Mouse (Mus musculus): ENCODE data around the gene Rab3gap1. TPM values are rescaled to one million over a fixed set of nuclear protein-coding genes. Genes with fewer than 3 reads are reported as not detected.
"Not testable (repeated sequence)": the region's sequence is repeated elsewhere in the genome, so short reads cannot be mapped to it uniquely, and the experiment has no call there.

The Rab3gap1 gene
- polyA plus RNA-seq, 1 experiment from 2014 or later, result 18.2 TPM

DNA sequence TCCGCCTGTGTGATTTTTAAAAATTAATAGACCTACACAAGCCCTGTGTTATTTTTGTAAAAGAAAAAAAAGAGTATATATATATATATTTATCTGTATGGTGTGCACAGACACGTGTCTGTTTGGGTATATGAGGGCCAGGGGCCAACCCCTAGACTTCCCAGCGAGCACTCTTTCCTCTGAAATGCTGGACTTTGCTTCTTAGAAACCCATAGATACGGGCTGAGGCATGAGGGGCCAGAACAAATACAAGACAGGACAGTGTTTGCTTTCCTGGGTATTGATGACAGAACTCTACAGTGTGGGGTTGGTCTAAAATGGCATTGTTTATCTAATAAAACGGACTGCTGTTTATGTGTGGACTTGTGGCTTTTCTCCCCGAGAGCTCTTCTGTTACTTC is 74.9 kb downstream of the Rab3gap1 start:
- no peak for TF ChIP-seq CTCF (IDR thresholded peaks at IDR 0.05; ENCODE audit: low read depth)
- Histone ChIP-seq H3K27me3 (ENCODE audit: insufficient read depth, low read length) (no peaks in the 10 kb centered on the region), H3K27ac (no peak overlapping the region), H3K36me3 (ENCODE audit: insufficient read depth, low read length) (peaks cover 50% of the 10 kb centered on the region), H3K4me1 (replicated peaks; ENCODE audit: insufficient read depth, low read length) (no peaks in the 10 kb centered on the region), H3K4me2 (ENCODE audit: low read length) (no peak overlapping the region), H3K9ac (ENCODE audit: low read depth, low read length) (no peak overlapping the region), H3K4me3 (replicated peaks; ENCODE audit: low read depth, low read length) (no peak overlapping the region), H3K9me3 (replicated peaks; ENCODE audit: low read length) (no peaks in the 10 kb centered on the region)
- WGBS, result 80% methylated on average over 6 of the region's 6 CpGs
- DNase-seq (ENCODE audit: low spot score) (no peak), ATAC-seq (replicated peaks; ENCODE audit: low FRiP score, low read depth) (no peak)

DNA sequence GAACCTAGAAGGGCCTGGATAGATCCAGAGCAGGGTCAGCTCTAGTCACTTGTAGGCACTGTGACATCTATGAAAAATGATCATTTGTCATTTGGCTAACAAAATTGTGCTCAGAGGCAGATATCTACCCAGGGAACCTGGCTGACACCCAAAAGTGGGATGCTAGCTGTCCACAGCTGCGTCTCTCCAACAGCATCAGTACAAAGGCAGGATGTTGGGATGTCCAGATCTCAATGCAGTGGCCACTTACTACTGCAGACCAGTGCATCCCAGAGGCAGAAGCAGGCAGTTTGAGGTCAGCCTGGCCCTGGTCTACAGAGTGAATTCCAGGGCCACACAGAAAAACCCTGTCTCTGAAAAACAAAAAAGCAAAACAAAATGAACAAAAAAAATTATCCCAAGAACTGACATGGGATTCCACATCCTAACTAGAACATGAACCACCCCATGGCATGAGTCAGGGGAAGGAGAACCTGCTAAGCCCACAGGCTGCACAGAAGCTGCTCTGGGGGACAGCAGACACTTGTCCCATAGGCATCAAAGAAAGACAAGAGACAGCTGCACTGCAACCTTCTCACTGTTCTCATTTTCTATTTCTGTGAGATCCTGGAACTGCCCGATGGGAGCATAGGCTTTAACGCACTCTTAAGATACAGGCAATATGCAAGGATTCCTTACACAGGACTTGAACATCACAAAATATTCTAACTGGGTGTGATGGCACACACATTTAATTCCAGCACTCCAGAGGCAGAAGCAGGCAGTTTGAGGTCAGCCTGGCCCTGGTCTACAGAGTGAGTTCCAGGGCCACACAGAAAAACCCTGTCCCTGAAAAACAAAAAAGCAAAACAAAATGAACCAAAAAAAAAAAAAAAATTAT is 77.4 kb downstream of the Rab3gap1 start:
- WGBS, result 76% methylated on average over 3 of the region's 3 CpGs
- Histone ChIP-seq H3K36me3 (ENCODE audit: insufficient read depth, low read length) (peaks cover 28% of the 10 kb centered on the region), H3K27ac (no peak overlapping the region), H3K4me2 (ENCODE audit: low read length) (no peak overlapping the region), H3K9me3 (replicated peaks; ENCODE audit: low read length) (no peaks in the 10 kb centered on the region), H3K27me3 (ENCODE audit: insufficient read depth, low read length) (no peaks in the 10 kb centered on the region), H3K9ac (ENCODE audit: low read depth, low read length) (no peak overlapping the region), H3K4me3 (replicated peaks; ENCODE audit: low read depth, low read length) (no peak overlapping the region), H3K4me1 (replicated peaks; ENCODE audit: insufficient read depth, low read length) (no peaks in the 10 kb centered on the region; the same call in 1 of the 2 replicates)
- ATAC-seq (replicated peaks; ENCODE audit: low FRiP score, low read depth), result no peak
- TF ChIP-seq CTCF (IDR thresholded peaks at IDR 0.05; ENCODE audit: low read depth), result no peak
- DNase-seq (ENCODE audit: low spot score), result no peak

DNA sequence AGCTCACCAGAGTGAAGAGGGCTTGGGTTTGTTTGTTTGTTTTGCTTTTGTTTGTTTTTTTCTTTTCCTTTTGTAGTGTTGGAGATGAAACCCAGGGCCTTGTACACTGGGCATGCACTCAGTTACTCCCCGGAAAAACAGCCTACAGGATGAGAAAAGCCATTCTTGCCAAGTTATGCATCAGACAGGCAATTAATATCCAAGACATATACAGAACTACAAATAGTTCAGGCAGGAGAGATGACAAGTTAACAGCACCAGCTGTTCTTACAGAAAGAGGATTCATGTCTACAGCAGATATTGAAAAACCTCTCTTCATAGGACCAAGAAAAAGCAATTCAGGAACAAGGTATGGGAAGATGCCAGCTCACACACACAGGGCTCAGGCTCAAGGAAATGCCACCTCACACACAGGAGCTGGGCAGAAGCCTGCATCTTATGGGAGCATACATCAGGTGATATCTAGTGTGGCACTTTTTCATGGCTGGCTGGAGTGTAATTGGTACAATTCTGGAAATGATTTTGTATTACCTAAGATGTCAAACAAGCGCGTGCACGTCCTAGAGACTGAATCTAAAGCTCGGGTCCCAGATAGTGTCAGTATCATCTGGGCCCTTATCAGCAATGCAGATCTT is 78.2 kb downstream of the Rab3gap1 start:
- TF ChIP-seq CTCF (IDR thresholded peaks at IDR 0.05; ENCODE audit: low read depth), result no peak
- no peak overlapping the region for H3K4me2 ChIP-seq (ENCODE audit: low read length)
- no peaks in the 10 kb centered on the region for H3K9me3 ChIP-seq (replicated peaks; ENCODE audit: low read length)
- H3K4me3 ChIP-seq (replicated peaks; ENCODE audit: low read depth, low read length), result no peak overlapping the region
- WGBS, result 81% methylated on average over 5 of the region's 5 CpGs
- peaks cover 21% of the 10 kb centered on the region for H3K36me3 ChIP-seq (ENCODE audit: insufficient read depth, low read length)
- DNase-seq (ENCODE audit: low spot score), result peak; percentile 64
- H3K9ac ChIP-seq (ENCODE audit: low read depth, low read length), result no peak overlapping the region
- H3K27ac ChIP-seq, result peak overlapping the region; percentile 0; the same call in 1 of the 2 replicates
- no peaks in the 10 kb centered on the region; the same call in 1 of the 2 replicates for H3K4me1 ChIP-seq (replicated peaks; ENCODE audit: insufficient read depth, low read length)
- ATAC-seq (replicated peaks; ENCODE audit: low FRiP score, low read depth), result no peak
- H3K27me3 ChIP-seq (ENCODE audit: insufficient read depth, low read length), result no peaks in the 10 kb centered on the region

DNA sequence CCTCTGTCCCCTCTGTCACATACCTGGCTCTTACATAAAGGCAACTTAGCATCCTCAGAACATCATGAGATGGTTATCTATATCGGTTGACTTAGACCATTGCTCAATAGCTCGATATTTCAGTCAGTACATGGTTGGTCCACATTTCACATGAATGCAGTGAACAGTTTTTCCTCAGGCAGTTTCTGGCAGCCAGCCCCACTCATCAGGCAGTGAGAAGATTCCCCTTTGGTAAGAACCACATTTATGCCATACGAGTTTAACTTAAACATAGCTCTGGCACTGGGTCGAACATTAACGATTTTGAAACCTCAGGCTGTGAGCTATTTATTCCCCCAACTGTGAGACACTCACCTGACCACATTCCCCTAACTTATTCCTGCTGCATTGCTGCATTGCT is 80.2 kb downstream of the Rab3gap1 start:
- no peak overlapping the region for H3K27ac ChIP-seq
- WGBS, result 85% methylated on average over 5 of the region's 5 CpGs
- H3K9ac ChIP-seq (ENCODE audit: low read depth, low read length), result no peak overlapping the region
- H3K4me3 ChIP-seq (replicated peaks; ENCODE audit: low read depth, low read length), result no peak overlapping the region
- no peaks in the 10 kb centered on the region for H3K27me3 ChIP-seq (ENCODE audit: insufficient read depth, low read length)
- DNase-seq (ENCODE audit: low spot score) (no peak), ATAC-seq (replicated peaks; ENCODE audit: low FRiP score, low read depth) (no peak)
- TF ChIP-seq CTCF (IDR thresholded peaks at IDR 0.05; ENCODE audit: low read depth), result no peak
- H3K4me2 ChIP-seq (ENCODE audit: low read length), result no peak overlapping the region
- 0 out of 2 replicates have a peak, but pooled peaks cover 9% of the 10 kb centered on the region for H3K36me3 ChIP-seq (ENCODE audit: insufficient read depth, low read length)
- H3K4me1 ChIP-seq (replicated peaks; ENCODE audit: insufficient read depth, low read length), result no peaks in the 10 kb centered on the region; the same call in 1 of the 2 replicates
- no peaks in the 10 kb centered on the region for H3K9me3 ChIP-seq (replicated peaks; ENCODE audit: low read length)

DNA sequence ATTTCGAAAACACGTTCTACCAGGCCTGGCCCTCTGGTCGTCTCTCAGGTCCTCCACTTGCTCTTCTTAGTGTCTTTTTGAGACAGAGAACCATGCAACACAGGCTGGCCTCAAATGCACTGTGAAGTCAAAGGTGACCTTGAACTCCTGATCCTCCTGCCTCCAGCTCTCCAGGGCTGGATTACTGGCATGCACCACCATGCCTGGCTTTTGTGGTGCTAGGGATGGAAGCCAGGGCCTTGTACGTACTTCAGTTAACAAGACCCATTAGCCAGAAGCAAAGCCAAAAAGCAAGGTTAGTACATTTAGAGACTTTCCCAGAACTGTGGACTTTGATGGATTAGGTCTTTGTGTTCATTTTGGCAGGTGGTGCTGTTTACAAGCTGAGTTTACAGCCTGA is 83.7 kb downstream of the Rab3gap1 start:
- 0 out of 2 replicates have a peak, but pooled peaks cover 6% of the 10 kb centered on the region for H3K36me3 ChIP-seq (ENCODE audit: insufficient read depth, low read length)
- H3K9me3 ChIP-seq (replicated peaks; ENCODE audit: low read length), result no peaks in the 10 kb centered on the region
- no peak for TF ChIP-seq CTCF (IDR thresholded peaks at IDR 0.05; ENCODE audit: low read depth)
- H3K4me3 ChIP-seq (replicated peaks; ENCODE audit: low read depth, low read length), result no peak overlapping the region
- DNase-seq (ENCODE audit: low spot score) (no peak), ATAC-seq (replicated peaks; ENCODE audit: low FRiP score, low read depth) (no peak)
- no peaks in the 10 kb centered on the region; the same call in 1 of the 2 replicates for H3K4me1 ChIP-seq (replicated peaks; ENCODE audit: insufficient read depth, low read length)
- H3K27me3 ChIP-seq (ENCODE audit: insufficient read depth, low read length), result no peaks in the 10 kb centered on the region
- H3K27ac ChIP-seq, result no peak overlapping the region
- 88% methylated on average over 4 of the region's 4 CpGs for WGBS
- H3K9ac ChIP-seq (ENCODE audit: low read depth, low read length), result no peak overlapping the region
- no peak overlapping the region for H3K4me2 ChIP-seq (ENCODE audit: low read length)

DNA sequence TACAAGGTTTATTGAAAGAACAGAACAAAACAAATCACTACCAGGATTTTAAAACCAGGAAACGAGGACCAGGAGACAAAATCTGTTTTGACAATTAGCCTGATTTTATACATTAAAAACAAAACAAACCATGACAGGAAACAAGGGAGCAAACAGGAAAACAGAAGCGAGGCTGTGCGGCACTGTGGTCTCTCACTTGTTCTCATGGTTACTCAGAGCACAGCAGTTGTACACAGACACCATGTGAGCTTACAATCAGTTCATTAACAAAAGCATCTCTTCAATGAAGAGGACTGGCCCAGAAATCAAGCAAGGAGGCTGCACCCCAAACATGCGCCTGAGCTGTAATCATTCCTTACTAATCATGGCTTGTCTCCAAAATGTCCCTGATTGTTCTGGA is 85.6 kb downstream of the Rab3gap1 start:
- 82% methylated on average over 4 of the region's 4 CpGs for WGBS
- H3K4me2 ChIP-seq (ENCODE audit: low read length); ATAC-seq (replicated peaks; ENCODE audit: low FRiP score, low read depth); H3K9ac ChIP-seq (ENCODE audit: low read depth, low read length); H3K9me3 ChIP-seq (replicated peaks; ENCODE audit: low read length); DNase-seq (ENCODE audit: low spot score); H3K4me1 ChIP-seq (replicated peaks; ENCODE audit: insufficient read depth, low read length); H3K27ac ChIP-seq; H3K27me3 ChIP-seq (ENCODE audit: insufficient read depth, low read length); H3K36me3 ChIP-seq (ENCODE audit: insufficient read depth, low read length); H3K4me3 ChIP-seq (replicated peaks; ENCODE audit: low read depth, low read length): not testable (repeated sequence)
